Mouse (Mus musculus) hindlimb bud, embryonic 11.5 days (tissue): ENCODE measurements around the gene Rpl13a.
"Not testable (repeated sequence)": the region's sequence is repeated elsewhere in the genome, so short reads cannot be mapped to it uniquely, and the experiment has no call there.

Experiments
- DNase-seq: peaks from one replicate; pipeline ENCODE4 v3.0.0-alpha.2; 2012; ENCODE audit warnings: low read depth, low spot score; ENCODE audit errors: extremely low spot score

Rpl13a gene

DNA sequence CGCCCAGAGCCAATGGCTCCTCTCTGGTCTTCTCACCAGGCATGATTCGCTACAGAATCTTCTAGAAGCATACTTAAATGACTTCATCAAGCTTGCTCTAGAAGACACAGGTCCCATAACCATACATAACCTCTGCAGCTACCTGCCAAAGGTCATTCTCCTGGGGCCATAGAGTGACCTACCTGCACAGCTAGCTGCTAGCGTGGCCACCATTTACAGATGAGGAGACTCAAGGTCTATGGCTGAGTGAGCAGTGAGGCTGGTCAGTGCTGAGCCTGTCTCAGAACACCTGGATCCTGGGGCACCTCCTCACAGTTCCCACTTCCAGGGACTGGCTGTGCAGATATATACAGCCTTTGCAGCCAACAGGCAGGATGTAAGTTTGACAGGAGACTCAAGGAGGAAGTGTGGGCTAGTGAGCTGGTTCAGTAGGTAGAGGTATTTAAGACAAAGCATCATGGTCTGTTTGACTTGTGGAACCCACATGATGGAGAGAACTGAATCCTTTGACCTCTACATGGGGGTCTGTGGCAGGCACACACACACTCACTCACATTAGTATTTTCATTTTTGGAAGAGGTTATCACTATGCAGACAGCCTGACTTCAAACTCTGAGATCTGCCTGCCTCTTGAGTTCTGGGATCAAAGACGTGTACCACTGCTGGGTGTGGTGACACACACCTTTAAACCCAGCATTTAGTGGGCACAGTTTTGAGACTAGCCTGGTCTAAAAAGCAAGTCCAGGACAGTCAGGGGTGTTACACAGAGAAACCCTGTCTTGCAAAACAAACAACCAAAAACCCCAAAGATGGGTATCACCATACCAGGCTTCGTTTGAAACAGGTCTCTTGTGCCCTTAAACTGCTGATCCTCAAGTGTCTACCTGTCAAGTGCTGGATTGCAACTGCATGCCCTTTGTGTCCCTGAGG is 8.5 kb downstream of the Rpl13a start:
- no peak for DNase-seq

GRCm38 (mm10) chr7:45118336-45118735 is 10.2 kb downstream of the Rpl13a start:
- no peak for DNase-seq

DNA sequence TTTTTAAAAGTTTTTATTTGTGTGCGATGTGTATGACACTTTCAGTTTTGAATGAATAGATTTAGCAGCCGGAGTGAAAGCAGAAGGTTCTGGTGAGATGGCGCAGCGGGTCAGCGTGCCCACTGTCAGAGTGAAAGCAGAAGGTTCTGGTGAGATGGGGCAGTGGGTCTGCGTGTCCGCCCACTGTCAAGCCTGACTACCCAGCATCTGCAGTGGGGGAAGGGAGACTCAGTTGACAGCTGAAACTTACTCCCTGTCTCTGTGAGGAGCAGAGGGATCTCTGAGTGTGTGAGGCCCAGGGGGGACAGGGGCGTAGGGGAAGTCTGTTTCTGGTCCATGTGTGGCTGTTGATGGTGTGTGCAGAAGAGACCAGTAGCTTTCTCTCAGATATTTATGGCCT is 11.0 kb downstream of the Rpl13a start:
- DNase-seq, result no peak

DNA sequence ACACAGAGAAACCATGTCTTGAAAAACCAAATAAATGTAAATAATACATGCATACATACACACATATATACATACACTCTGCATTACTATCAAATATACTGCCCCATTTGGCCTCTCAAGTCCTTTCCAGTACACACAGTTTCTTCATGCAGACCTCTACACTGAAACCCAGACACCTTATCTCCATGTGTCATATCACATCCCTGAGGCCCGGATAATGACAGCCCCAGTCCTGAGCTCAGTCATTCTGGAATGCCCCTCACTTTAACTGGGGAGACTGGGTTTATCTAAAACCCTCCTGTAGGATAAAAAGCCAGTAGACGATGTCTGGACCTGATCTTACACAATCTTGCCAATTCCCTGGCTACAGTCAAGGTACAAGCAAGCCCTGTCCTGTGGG is 15.1 kb downstream of the Rpl13a start:
- no peak for DNase-seq

- no peak for DNase-seq
Observed at GRCm38 (mm10) chr7:45112529-45112928, 16.0 kb downstream of the Rpl13a start.

DNA sequence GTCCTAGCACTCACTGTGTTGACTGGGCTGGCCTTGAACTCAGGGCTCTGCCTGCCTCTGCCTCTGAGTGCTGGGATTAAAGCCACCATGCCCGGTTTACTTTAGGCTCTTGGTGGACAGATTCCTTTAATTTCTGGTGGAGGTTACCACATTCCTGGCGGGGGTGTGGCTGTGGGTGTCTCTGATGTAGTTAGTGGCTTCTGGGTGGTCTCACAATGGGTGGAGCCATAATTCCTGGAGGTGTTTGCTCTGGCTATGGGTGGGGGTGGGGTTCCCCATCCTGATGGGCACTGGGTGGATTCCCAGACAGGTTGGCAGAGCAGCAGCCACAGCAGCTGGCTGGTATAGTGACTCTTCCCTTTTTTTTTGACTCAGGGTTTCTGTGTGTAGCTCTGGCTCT is 16.6 kb downstream of the Rpl13a start:
- DNase-seq, result no peak

- DNase-seq, result not testable (repeated sequence)
Observed at GRCm38 (mm10) chr7:45110089-45110488, 18.5 kb downstream of the Rpl13a start.

- no peak for DNase-seq
Observed at GRCm38 (mm10) chr7:45107052-45107645, 21.4 kb downstream of the Rpl13a start.

DNA sequence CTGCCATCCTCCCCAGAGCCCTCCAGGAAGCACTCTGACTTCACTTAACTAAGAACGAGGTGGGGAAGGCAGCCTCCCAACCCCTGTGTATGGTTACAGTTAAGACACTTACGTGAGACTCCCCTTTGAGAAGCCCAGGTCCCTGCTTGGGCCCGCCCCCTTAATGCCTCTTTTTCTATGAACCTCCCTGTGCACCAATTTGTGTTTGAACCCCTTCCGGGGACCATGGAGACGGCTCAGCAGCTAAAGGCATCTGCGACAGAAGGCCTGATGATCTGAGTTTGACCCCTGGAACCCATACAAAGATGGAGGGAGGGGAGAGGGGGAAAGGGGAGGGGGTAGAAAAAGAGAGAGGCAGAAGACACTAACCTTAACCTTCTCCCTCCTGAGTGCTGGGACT is 22.1 kb downstream of the Rpl13a start:
- no peak for DNase-seq

DNA sequence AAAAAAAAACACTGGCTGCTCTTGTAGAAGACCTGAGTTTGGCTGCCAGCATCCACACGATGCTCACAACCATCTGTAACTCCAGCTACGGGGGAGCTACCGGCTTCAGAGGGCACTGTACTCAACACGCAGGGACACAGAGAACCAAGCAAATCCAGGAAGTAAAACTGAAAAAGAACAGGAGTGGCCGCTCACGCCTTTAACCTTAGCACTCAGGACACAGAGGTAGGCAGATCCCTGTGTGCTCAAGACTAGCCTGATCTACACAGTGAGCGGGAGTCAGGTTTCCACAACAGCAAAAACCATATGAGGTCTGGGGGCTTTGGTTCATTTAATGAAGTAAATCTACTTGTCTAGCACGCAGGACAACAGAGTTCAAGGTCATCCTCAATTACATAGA is 23.1 kb downstream of the Rpl13a start:
- DNase-seq, result no peak

- no peak for DNase-seq
Observed at GRCm38 (mm10) chr7:45104941-45105340, 23.6 kb downstream of the Rpl13a start.

DNA sequence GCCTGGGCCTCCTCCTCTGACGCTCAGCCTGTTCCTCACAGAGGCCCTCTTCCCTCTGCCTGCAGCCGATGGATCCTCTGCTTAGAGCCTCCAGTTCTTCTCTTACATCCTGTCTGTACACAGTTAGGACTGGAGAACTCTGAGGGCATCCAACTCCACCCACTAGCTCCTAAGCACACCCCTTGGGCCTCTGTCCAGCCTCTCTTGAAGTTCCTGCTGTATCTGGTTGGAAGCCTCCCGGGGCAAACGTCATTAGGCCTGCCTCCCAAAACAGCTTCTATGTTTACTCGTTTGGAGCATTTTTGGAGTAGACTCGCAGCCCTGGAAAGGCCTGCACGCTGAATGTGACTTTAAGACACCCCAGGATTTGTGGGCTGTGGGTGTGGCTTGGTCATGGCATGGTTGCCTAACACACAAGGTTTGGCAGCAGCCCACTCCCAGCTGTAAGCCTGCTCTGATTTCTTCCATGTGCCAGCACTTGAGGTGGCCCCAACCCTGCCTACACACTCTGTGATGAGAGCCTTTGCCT is 24.8 kb downstream of the Rpl13a start, which contains the start of gene Fcgrt:
Gene Fcgrt (minus strand): TSS at position 200 of the 529 bp plus-strand sequence.
- DNase-seq, result no peak

DNA sequence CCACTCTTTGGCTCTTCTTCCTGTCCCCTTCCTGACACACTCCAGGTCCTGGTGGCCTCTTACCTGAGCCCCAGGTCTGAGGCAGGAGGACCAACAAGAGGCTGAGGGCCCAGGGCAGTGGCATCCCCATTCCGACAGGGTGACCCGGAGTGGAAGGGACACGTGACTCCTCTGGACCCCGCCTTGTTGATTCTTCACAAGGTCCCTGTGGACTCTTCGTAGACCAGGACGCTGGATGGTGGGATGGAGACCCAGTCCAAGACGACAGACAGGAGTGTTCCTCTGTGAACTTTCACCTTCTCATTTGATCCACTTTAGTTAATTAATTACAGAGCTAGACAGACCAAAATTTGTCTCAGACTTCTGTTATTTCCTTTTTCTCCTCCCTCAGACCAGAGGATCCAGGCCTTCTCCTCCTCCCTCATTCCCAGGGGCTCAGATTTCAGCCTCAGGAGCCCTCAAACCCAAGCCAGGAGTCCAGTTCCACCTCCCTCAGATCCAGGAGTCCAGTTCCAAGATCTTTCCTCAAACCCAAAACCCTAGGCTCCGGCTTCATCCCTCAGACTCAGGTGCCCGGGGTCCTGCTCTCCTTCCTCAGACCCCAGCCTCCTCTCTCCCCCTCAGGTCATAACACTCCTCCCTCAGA is 25.5 kb downstream of the Rpl13a start:
- DNase-seq, result no peak

GRCm38 (mm10) chr7:45102441-45102840 is 26.1 kb downstream of the Rpl13a start:
- no peak for DNase-seq

- no peak for DNase-seq
Observed at GRCm38 (mm10) chr7:45100046-45100445, 28.5 kb downstream of the Rpl13a start.

DNA sequence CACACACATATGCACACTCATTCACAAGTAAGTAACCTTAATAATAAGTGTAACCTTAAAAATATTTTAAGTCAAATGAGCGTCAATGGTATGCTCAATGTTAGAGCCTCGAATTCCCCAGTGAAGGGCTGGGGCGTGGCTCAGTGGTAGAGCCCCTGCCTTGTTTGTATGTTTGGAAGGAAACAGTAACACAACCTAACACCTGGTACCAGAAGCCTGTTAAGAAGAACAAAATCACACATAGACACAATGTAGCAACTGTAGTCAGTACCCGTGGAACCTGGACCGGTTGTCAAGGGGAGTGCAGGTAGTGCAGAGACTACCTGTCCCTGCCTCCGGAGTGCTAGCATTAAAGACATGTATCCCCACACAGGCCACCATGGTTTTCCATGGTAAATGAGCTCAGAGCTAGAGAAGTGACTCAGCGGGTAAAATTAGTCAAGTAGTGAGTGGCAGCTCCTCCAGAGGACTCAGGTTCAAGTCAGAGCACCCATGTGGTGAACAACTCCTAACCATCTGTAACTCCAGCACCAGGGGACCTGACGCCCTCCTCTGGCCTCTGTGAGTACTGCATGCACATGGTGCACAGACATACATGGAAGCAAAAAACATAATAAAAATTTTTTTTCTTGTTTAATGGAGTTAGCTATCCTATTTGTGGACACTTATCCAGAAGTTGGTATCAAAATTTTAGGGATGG is 29.9 kb downstream of the Rpl13a start:
- DNase-seq, result no peak

GRCm38 (mm10) chr7:45097479-45097878 is 31.1 kb downstream of the Rpl13a start:
- DNase-seq, result no peak

- DNase-seq, result not testable (repeated sequence)
Observed at GRCm38 (mm10) chr7:45095965-45096364, 32.6 kb downstream of the Rpl13a start.

DNA sequence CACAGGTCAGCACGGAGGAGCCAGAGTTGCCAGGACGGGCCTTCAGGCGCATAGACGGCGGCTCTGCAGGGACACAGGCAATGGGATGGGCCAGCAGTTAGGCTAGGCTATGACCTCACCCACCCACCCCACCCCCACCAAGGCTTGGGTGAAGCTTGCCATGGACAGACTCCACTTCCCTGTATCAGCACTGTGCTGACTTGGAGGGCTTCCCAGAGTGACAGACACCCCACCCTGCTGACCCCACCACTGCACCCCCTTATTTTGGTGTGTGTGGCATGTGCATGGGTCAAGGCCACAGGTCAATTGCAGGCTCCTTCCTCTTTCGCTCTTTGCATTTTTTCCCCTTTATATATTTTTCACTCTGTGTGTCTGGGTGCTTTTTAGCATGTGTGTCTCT is 33.2 kb downstream of the Rpl13a start:
- no peak for DNase-seq

GRCm38 (mm10) chr7:45094121-45094520 is 34.4 kb downstream of the Rpl13a start:
- no peak for DNase-seq

DNA sequence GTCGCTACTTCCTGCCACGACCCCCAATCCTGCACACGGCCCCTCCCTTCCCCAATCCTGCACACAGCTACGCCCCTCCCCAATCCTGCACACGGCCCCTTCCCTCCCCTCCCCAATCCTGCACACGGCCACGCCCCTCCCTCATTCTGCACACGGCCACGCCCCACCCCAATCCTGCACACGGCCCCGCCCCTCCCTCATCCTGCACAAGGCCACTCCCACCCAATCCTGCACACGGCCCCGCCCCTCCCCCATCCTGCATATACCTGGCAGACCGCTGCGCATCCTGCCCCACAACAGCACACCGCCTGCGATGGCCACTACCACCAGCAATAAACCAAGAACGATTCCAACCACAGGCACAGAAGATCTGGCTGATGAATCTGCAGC is 35.0 kb downstream of the Rpl13a start:
- no peak for DNase-seq
